Mouse (Mus musculus) forebrain, embryonic 12.5 days (tissue): Measurements from ENCODE around the gene Dnaja4. TPM values are rescaled to one million over a fixed set of nuclear protein-coding genes. Genes with fewer than 3 reads are reported as not detected.

Source experiments
- ATAC-seq: fragments of 200-750 bp; cut with Nextera tagmentation; 2 replicates; pipeline ENCODE4 v1.8.0; 2017; ENCODE audit warnings: moderate TSS enrichment; ENCODE audit not compliant: low FRiP score
- H3K27ac ChIP-seq: fragments of 300-500 bp; sonication (generic); 2 replicates; pipeline ENCODE4 v1.5.1; 2016; ENCODE audit warnings: mild to moderate bottlenecking
- H3K27me3 ChIP-seq: fragments of 300-500 bp; sonication (generic); 2 replicates; pipeline ENCODE4 v1.6.1; 2016; ENCODE audit warnings: mild to moderate bottlenecking
- H3K36me3 ChIP-seq: fragments of 300-500 bp; sonication (generic); replicated peaks from 2 replicates; pipeline ENCODE4 v1.6.1; 2016; ENCODE audit warnings: mild to moderate bottlenecking
- H3K4me1 ChIP-seq: fragments of 300-500 bp; sonication (generic); 2 replicates; pipeline ENCODE4 v1.6.1; 2016
- H3K4me2 ChIP-seq: fragments of 300-500 bp; sonication (generic); 2 replicates; pipeline ENCODE4 v1.6.1; 2016; ENCODE audit warnings: mild to moderate bottlenecking, moderate library complexity
- H3K4me3 ChIP-seq: fragments of 300-500 bp; sonication (generic); replicated peaks from 2 replicates; pipeline ENCODE4 v1.5.1; 2016; ENCODE audit warnings: mild to moderate bottlenecking
- H3K9ac ChIP-seq: fragments of 300-500 bp; sonication (generic); 2 replicates; pipeline ENCODE4 v1.6.1; 2016; ENCODE audit warnings: mild to moderate bottlenecking
- H3K9me3 ChIP-seq: fragments of 300-500 bp; sonication (generic); 2 replicates; pipeline ENCODE4 v1.6.1; 2016
- WGBS: fragments of 180-500 bp; shearing (Covaris S2); methylation state at CpG from one replicate; pipeline ENCODE4 v1.1.7; 2016; 5-methylcytosine and 5-hydroxymethylcytosine counted together
- polyA plus RNA-seq: library from polyadenylated mRNA; unstranded; fragments of >200 nt; fragmentation: Nextera tagmentation; extraction: Ambion mirVana; gene quantifications from 2 replicates; pipeline ENCODE4 v1.2.1, GENCODE M21; 2016

Dnaja4 gene
- polyA plus RNA-seq, 1 experiment from 2014 or later: 3.1 TPM

- Histone ChIP-seq H3K27me3 (peaks cover 48% of the 10 kb centered on the region), H3K4me2 (no peak overlapping the region), H3K36me3 (no peaks in the 10 kb centered on the region), H3K9me3 (no peaks in the 10 kb centered on the region), H3K4me1 (peaks cover 23% of the 10 kb centered on the region), H3K9ac (no peak overlapping the region), H3K27ac (no peak overlapping the region), H3K4me3 (no peak overlapping the region)
- no peak for ATAC-seq
- WGBS: 81% methylated on average over 2 of the region's 2 CpGs
These were observed 3.9 kb downstream of the Dnaja4 start for GRCm38 (mm10) chr9:54702581-54702980.

- H3K4me1 ChIP-seq: peaks cover 18% of the 10 kb centered on the region
- H3K27ac ChIP-seq: no peak overlapping the region
- peaks cover 30% of the 10 kb centered on the region for H3K27me3 ChIP-seq
- no peak overlapping the region for H3K9ac ChIP-seq
- 80% methylated on average over 5 of the region's 5 CpGs for WGBS
- ATAC-seq: no peak
- no peak overlapping the region for H3K4me3 ChIP-seq
- H3K9me3 ChIP-seq: no peaks in the 10 kb centered on the region
- H3K4me2 ChIP-seq: no peak overlapping the region
- no peaks in the 10 kb centered on the region for H3K36me3 ChIP-seq
These were observed 5.7 kb downstream of the Dnaja4 start for GRCm38 (mm10) chr9:54704361-54704760.

- no peak for ATAC-seq
- 0 out of 2 replicates have a peak, but pooled peaks cover under 1% of the 10 kb centered on the region for H3K36me3 ChIP-seq
- H3K4me1 ChIP-seq: peaks cover 12% of the 10 kb centered on the region
- H3K4me3 ChIP-seq: no peak overlapping the region
- peaks cover 18% of the 10 kb centered on the region for H3K27me3 ChIP-seq
- H3K9ac ChIP-seq: no peak overlapping the region
- H3K27ac ChIP-seq: no peak overlapping the region
- H3K4me2 ChIP-seq: no peak overlapping the region
- no peaks in the 10 kb centered on the region for H3K9me3 ChIP-seq
- WGBS: 81% methylated on average over 1 of the region's 1 CpGs
These were observed 6.9 kb downstream of the Dnaja4 start for GRCm38 (mm10) chr9:54705561-54705960.

- WGBS: 32% methylated on average over 8 of the region's 8 CpGs
- ATAC-seq: peak; percentile 61; the same call in 1 of the 2 replicates
- Histone ChIP-seq H3K4me3 (no peak overlapping the region), H3K4me1 (peaks cover 12% of the 10 kb centered on the region), H3K9me3 (no peaks in the 10 kb centered on the region), H3K36me3 (peaks cover 5% of the 10 kb centered on the region), H3K9ac (no peak overlapping the region), H3K4me2 (no peak overlapping the region), H3K27me3 (0 out of 2 replicates have a peak, but pooled peaks cover 7% of the 10 kb centered on the region), H3K27ac (no peak overlapping the region)
These were observed 8.8 kb downstream of the Dnaja4 start for GRCm38 (mm10) chr9:54707288-54707999.

GRCm38 (mm10) chr9:54708085-54708484, 9.4 kb downstream of the Dnaja4 start:
- peaks cover 12% of the 10 kb centered on the region for H3K4me1 ChIP-seq
- no peak overlapping the region for H3K9ac ChIP-seq
- no peak for ATAC-seq
- H3K27me3 ChIP-seq: 0 out of 2 replicates have a peak, but pooled peaks cover under 1% of the 10 kb centered on the region
- 90% methylated on average over 5 of the region's 5 CpGs for whole genome bisulfite sequencing
- no peak overlapping the region for H3K4me3 ChIP-seq
- peaks cover 12% of the 10 kb centered on the region for H3K36me3 ChIP-seq
- no peaks in the 10 kb centered on the region for H3K9me3 ChIP-seq
- H3K4me2 ChIP-seq: no peak overlapping the region
- H3K27ac ChIP-seq: no peak overlapping the region

- Histone ChIP-seq H3K27me3 (no peaks in the 10 kb centered on the region), H3K4me2 (no peak overlapping the region), H3K4me1 (no peaks in the 10 kb centered on the region), H3K9me3 (no peaks in the 10 kb centered on the region), H3K4me3 (no peak overlapping the region), H3K27ac (no peak overlapping the region), H3K36me3 (peaks cover 68% of the 10 kb centered on the region), H3K9ac (no peak overlapping the region)
- 88% methylated on average over 3 of the region's 3 CpGs for WGBS
- no peak for ATAC-seq
These were observed 17.1 kb downstream of the Dnaja4 start for GRCm38 (mm10) chr9:54715776-54716175.

GRCm38 (mm10) chr9:54717527-54717926, 18.9 kb downstream of the Dnaja4 start:
- Histone ChIP-seq H3K4me2 (no peak overlapping the region), H3K27me3 (no peaks in the 10 kb centered on the region), H3K9ac (no peak overlapping the region), H3K4me1 (no peaks in the 10 kb centered on the region), H3K9me3 (no peaks in the 10 kb centered on the region), H3K36me3 (peaks cover 76% of the 10 kb centered on the region), H3K4me3 (no peak overlapping the region), H3K27ac (no peak overlapping the region)
- 79% methylated on average over 3 of the region's 3 CpGs for WGBS
- no peak for ATAC-seq

GRCm38 (mm10) chr9:54722156-54722555, 23.5 kb downstream of the Dnaja4 start:
- Histone ChIP-seq H3K36me3 (peaks cover 77% of the 10 kb centered on the region), H3K9me3 (no peaks in the 10 kb centered on the region), H3K4me3 (no peak overlapping the region), H3K27ac (no peak overlapping the region), H3K4me1 (no peaks in the 10 kb centered on the region), H3K4me2 (no peak overlapping the region), H3K27me3 (no peaks in the 10 kb centered on the region), H3K9ac (no peak overlapping the region)
- ATAC-seq: no peak
- 89% methylated on average over 7 of the region's 7 CpGs for WGBS

- Histone ChIP-seq H3K9me3 (no peaks in the 10 kb centered on the region), H3K27me3 (no peaks in the 10 kb centered on the region), H3K36me3 (peaks cover 79% of the 10 kb centered on the region), H3K4me3 (no peak overlapping the region), H3K27ac (no peak overlapping the region), H3K4me2 (no peak overlapping the region), H3K4me1 (no peaks in the 10 kb centered on the region), H3K9ac (no peak overlapping the region)
- 94% methylated on average over 4 of the region's 4 CpGs for WGBS
- no peak for ATAC-seq
These were observed 23.9 kb downstream of the Dnaja4 start for GRCm38 (mm10) chr9:54722596-54722995.

GRCm38 (mm10) chr9:54726315-54726714, 27.6 kb downstream of the Dnaja4 start:
- no peak overlapping the region for H3K27ac ChIP-seq
- H3K4me1 ChIP-seq: no peaks in the 10 kb centered on the region
- no peak overlapping the region for H3K4me2 ChIP-seq
- H3K9ac ChIP-seq: no peak overlapping the region
- H3K36me3 ChIP-seq: peaks cover 72% of the 10 kb centered on the region
- no peak for ATAC-seq
- no peak overlapping the region for H3K4me3 ChIP-seq
- 82% methylated on average over 5 of the region's 5 CpGs for WGBS
- no peaks in the 10 kb centered on the region for H3K27me3 ChIP-seq
- no peaks in the 10 kb centered on the region for H3K9me3 ChIP-seq

- Histone ChIP-seq H3K4me2 (no peak overlapping the region), H3K27me3 (no peaks in the 10 kb centered on the region), H3K9ac (no peak overlapping the region), H3K27ac (no peak overlapping the region), H3K9me3 (no peaks in the 10 kb centered on the region), H3K4me3 (no peak overlapping the region), H3K36me3 (peaks cover 25% of the 10 kb centered on the region), H3K4me1 (peaks cover 18% of the 10 kb centered on the region)
- WGBS: 87% methylated on average over 2 of the region's 2 CpGs
- ATAC-seq: no peak
These were observed 33.4 kb downstream of the Dnaja4 start for GRCm38 (mm10) chr9:54732122-54732521.

- Histone ChIP-seq H3K9ac (peak within 1 kb of the TSS; percentile 66), H3K27me3 (no peaks in the 10 kb centered on the region), H3K4me2 (peak within 1 kb of the TSS; percentile 74), H3K4me3 (peak within 1 kb of the TSS; percentile 60), H3K36me3 (peaks cover 9% of the 10 kb centered on the region), H3K9me3 (no peaks in the 10 kb centered on the region), H3K4me1 (peaks cover 18% of the 10 kb centered on the region), H3K27ac (no peak within 1 kb of the TSS)
- WGBS: 2% methylated on average over 32 of the region's 32 CpGs
- ATAC-seq: peak; percentile 96
These were observed 35.4 kb downstream of the Dnaja4 start, which contains the start of gene Wdr61 for GRCm38 (mm10) chr9:54733921-54734638. Gene Wdr61, minus strand, starts transcription at chr9:54734519.
